Mouse (Mus musculus): ENCODE results near the gene Gli3. TPM values are rescaled to one million over a fixed set of nuclear protein-coding genes. Genes with fewer than 3 reads are reported as not detected.
A peak's percentile ranks its signal among the peaks of the same experiment; 100 is the strongest.

The Gli3 gene
- polyA plus RNA-seq, 1 experiment from 2014 or later = 7.0 TPM

- Histone ChIP-seq H3K27me3 (ENCODE audit: control insufficient read depth, insufficient read depth, low read length) (no peaks in the 10 kb centered on the region), H3K9me3 (ENCODE audit: control insufficient read depth, low read length) (no peaks in the 10 kb centered on the region), H3K36me3 (ENCODE audit: control insufficient read depth, insufficient read depth, low read length) (no peaks in the 10 kb centered on the region), H3K4me1 (ENCODE audit: control insufficient read depth in 2 of 2, insufficient read depth in 2 of 2, low read length in 2 of 2) (peaks cover 7 to 11% of the 10 kb centered on the region in 2 experiments; a peak in 3 of 4 replicates), H3K27ac (replicated peaks in 1 of 2; ENCODE audit: control insufficient read depth in 1 of 2, insufficient read depth in 1 of 2, low read depth in 2 of 2, low read length in 2 of 2) (no peak overlapping the region; a peak in 1 of 4 replicates), H3K4me3 (ENCODE audit: control insufficient read depth in 1 of 2, insufficient read depth in 1 of 2, low read depth in 1 of 2, low read length in 2 of 2) (no peak overlapping the region), H3K9ac (ENCODE audit: low read length) (no peak overlapping the region), H3K4me2 (ENCODE audit: low read length) (0 out of 2 replicates have a peak overlapping the region, but pooled peaks have one; percentile 21)
- no peak for ATAC-seq (ENCODE audit: insufficient number of reproducible peaks, insufficient read depth, low FRiP score, low read depth)
- WGBS = 24% methylated on average over 4 of the region's 4 CpGs
Observed at GRCm38 (mm10) chr13:15707481-15707881, 244.4 kb downstream of the Gli3 start.

GRCm38 (mm10) chr13:15713486-15713885, 250.5 kb downstream of the Gli3 start:
- H3K36me3 ChIP-seq (ENCODE audit: control insufficient read depth, insufficient read depth, low read length) = 0 out of 2 replicates have a peak, but pooled peaks cover 8% of the 10 kb centered on the region
- ATAC-seq (ENCODE audit: insufficient number of reproducible peaks, insufficient read depth, low FRiP score, low read depth) = no peak
- no peaks in the 10 kb centered on the region for H3K27me3 ChIP-seq (ENCODE audit: control insufficient read depth, insufficient read depth, low read length)
- H3K9ac ChIP-seq (ENCODE audit: low read length) = no peak overlapping the region
- H3K27ac ChIP-seq (replicated peaks in 1 of 2; ENCODE audit: control insufficient read depth in 1 of 2, insufficient read depth in 1 of 2, low read depth in 2 of 2, low read length in 2 of 2) = no peak overlapping the region
- no peaks in the 10 kb centered on the region for H3K9me3 ChIP-seq (ENCODE audit: control insufficient read depth, low read length)
- no peaks in the 10 kb centered on the region for H3K4me1 ChIP-seq (ENCODE audit: control insufficient read depth in 2 of 2, insufficient read depth in 2 of 2, low read length in 2 of 2)
- WGBS = 89% methylated on average over 7 of the region's 7 CpGs
- no peak overlapping the region for H3K4me3 ChIP-seq (ENCODE audit: control insufficient read depth in 1 of 2, insufficient read depth in 1 of 2, low read depth in 1 of 2, low read length in 2 of 2)
- no peak overlapping the region for H3K4me2 ChIP-seq (ENCODE audit: low read length)

GRCm38 (mm10) chr13:15714331-15714725, 251.3 kb downstream of the Gli3 start:
- Histone ChIP-seq H3K4me2 (ENCODE audit: low read length) (no peak overlapping the region), H3K9me3 (ENCODE audit: control insufficient read depth, low read length) (no peaks in the 10 kb centered on the region), H3K4me1 (ENCODE audit: control insufficient read depth in 2 of 2, insufficient read depth in 2 of 2, low read length in 2 of 2) (no peaks in the 10 kb centered on the region), H3K4me3 (ENCODE audit: control insufficient read depth in 1 of 2, insufficient read depth in 1 of 2, low read depth in 1 of 2, low read length in 2 of 2) (no peak overlapping the region), H3K36me3 (ENCODE audit: control insufficient read depth, insufficient read depth, low read length) (0 out of 2 replicates have a peak, but pooled peaks cover 8% of the 10 kb centered on the region), H3K27me3 (ENCODE audit: control insufficient read depth, insufficient read depth, low read length) (no peaks in the 10 kb centered on the region), H3K27ac (replicated peaks in 1 of 2; ENCODE audit: control insufficient read depth in 1 of 2, insufficient read depth in 1 of 2, low read depth in 2 of 2, low read length in 2 of 2) (no peak overlapping the region), H3K9ac (ENCODE audit: low read length) (no peak overlapping the region)
- ATAC-seq (ENCODE audit: insufficient number of reproducible peaks, insufficient read depth, low FRiP score, low read depth) = no peak
- WGBS = 86% methylated on average over 4 of the region's 4 CpGs

GRCm38 (mm10) chr13:15714726-15715437, 251.8 kb downstream of the Gli3 start:
- 0 out of 2 replicates have a peak, but pooled peaks cover 8% of the 10 kb centered on the region for H3K36me3 ChIP-seq (ENCODE audit: control insufficient read depth, insufficient read depth, low read length)
- H3K9me3 ChIP-seq (ENCODE audit: control insufficient read depth, low read length) = no peaks in the 10 kb centered on the region
- H3K9ac ChIP-seq (ENCODE audit: low read length) = no peak overlapping the region
- no peaks in the 10 kb centered on the region for H3K4me1 ChIP-seq (ENCODE audit: control insufficient read depth in 2 of 2, insufficient read depth in 2 of 2, low read length in 2 of 2)
- ATAC-seq (ENCODE audit: insufficient number of reproducible peaks, insufficient read depth, low FRiP score, low read depth) = no peak
- H3K27me3 ChIP-seq (ENCODE audit: control insufficient read depth, insufficient read depth, low read length) = no peaks in the 10 kb centered on the region
- no peak overlapping the region for H3K4me3 ChIP-seq (ENCODE audit: control insufficient read depth in 1 of 2, insufficient read depth in 1 of 2, low read depth in 1 of 2, low read length in 2 of 2)
- no peak overlapping the region for H3K4me2 ChIP-seq (ENCODE audit: low read length)
- WGBS = 51% methylated on average over 8 of the region's 8 CpGs
- no peak overlapping the region for H3K27ac ChIP-seq (replicated peaks in 1 of 2; ENCODE audit: control insufficient read depth in 1 of 2, insufficient read depth in 1 of 2, low read depth in 2 of 2, low read length in 2 of 2)

GRCm38 (mm10) chr13:15721446-15721845, 258.4 kb downstream of the Gli3 start:
- WGBS = 84% methylated on average over 1 of the region's 1 CpGs

GRCm38 (mm10) chr13:15722766-15723379, 259.8 kb downstream of the Gli3 start:
- H3K27ac ChIP-seq (replicated peaks in 1 of 2; ENCODE audit: control insufficient read depth in 1 of 2, insufficient read depth in 1 of 2, low read depth in 2 of 2, low read length in 2 of 2) = no peak overlapping the region
- no peaks in the 10 kb centered on the region for H3K9me3 ChIP-seq (ENCODE audit: control insufficient read depth, low read length)
- H3K4me3 ChIP-seq (ENCODE audit: control insufficient read depth in 1 of 2, insufficient read depth in 1 of 2, low read depth in 1 of 2, low read length in 2 of 2) = no peak overlapping the region
- no peak for ATAC-seq (ENCODE audit: insufficient number of reproducible peaks, insufficient read depth, low FRiP score, low read depth)
- H3K4me2 ChIP-seq (ENCODE audit: low read length) = no peak overlapping the region
- no peak overlapping the region for H3K9ac ChIP-seq (ENCODE audit: low read length)
- no peaks in the 10 kb centered on the region for H3K27me3 ChIP-seq (ENCODE audit: control insufficient read depth, insufficient read depth, low read length)
- WGBS = 85% methylated on average over 1 of the region's 1 CpGs
- H3K36me3 ChIP-seq (ENCODE audit: control insufficient read depth, insufficient read depth, low read length) = peaks cover 21% of the 10 kb centered on the region
- no peaks in the 10 kb centered on the region for H3K4me1 ChIP-seq (ENCODE audit: control insufficient read depth in 2 of 2, insufficient read depth in 2 of 2, low read length in 2 of 2)

More at GRCm38 (mm10) chr13:15721446-15721845, 258.4 kb downstream of the Gli3 start:
- Histone ChIP-seq H3K36me3 (ENCODE audit: control insufficient read depth, insufficient read depth, low read length) (peaks cover 21% of the 10 kb centered on the region), H3K27me3 (ENCODE audit: control insufficient read depth, insufficient read depth, low read length) (no peaks in the 10 kb centered on the region), H3K9me3 (ENCODE audit: control insufficient read depth, low read length) (no peaks in the 10 kb centered on the region), H3K4me1 (ENCODE audit: control insufficient read depth in 2 of 2, insufficient read depth in 2 of 2, low read length in 2 of 2) (no peaks in the 10 kb centered on the region), H3K27ac (replicated peaks in 1 of 2; ENCODE audit: control insufficient read depth in 1 of 2, insufficient read depth in 1 of 2, low read depth in 2 of 2, low read length in 2 of 2) (no peak overlapping the region), H3K4me3 (ENCODE audit: control insufficient read depth in 1 of 2, insufficient read depth in 1 of 2, low read depth in 1 of 2, low read length in 2 of 2) (no peak overlapping the region), H3K4me2 (ENCODE audit: low read length) (no peak overlapping the region), H3K9ac (ENCODE audit: low read length) (no peak overlapping the region)
- no peak for ATAC-seq (ENCODE audit: insufficient number of reproducible peaks, insufficient read depth, low FRiP score, low read depth)

GRCm38 (mm10) chr13:15724723-15725122, 261.7 kb downstream of the Gli3 start:
- ATAC-seq (ENCODE audit: insufficient number of reproducible peaks, insufficient read depth, low FRiP score, low read depth) = no peak
- 86% methylated on average over 10 of the region's 10 CpGs for WGBS
- H3K4me2 ChIP-seq (ENCODE audit: low read length) = no peak overlapping the region
- H3K27ac ChIP-seq (replicated peaks in 1 of 2; ENCODE audit: control insufficient read depth in 1 of 2, insufficient read depth in 1 of 2, low read depth in 2 of 2, low read length in 2 of 2) = no peak overlapping the region
- H3K4me3 ChIP-seq (ENCODE audit: control insufficient read depth in 1 of 2, insufficient read depth in 1 of 2, low read depth in 1 of 2, low read length in 2 of 2) = no peak overlapping the region
- H3K4me1 ChIP-seq (ENCODE audit: control insufficient read depth in 2 of 2, insufficient read depth in 2 of 2, low read length in 2 of 2) = no peaks in the 10 kb centered on the region
- H3K9ac ChIP-seq (ENCODE audit: low read length) = no peak overlapping the region
- H3K36me3 ChIP-seq (ENCODE audit: control insufficient read depth, insufficient read depth, low read length) = peaks cover 21% of the 10 kb centered on the region
- no peaks in the 10 kb centered on the region for H3K27me3 ChIP-seq (ENCODE audit: control insufficient read depth, insufficient read depth, low read length)
- H3K9me3 ChIP-seq (ENCODE audit: control insufficient read depth, low read length) = no peaks in the 10 kb centered on the region

Measured in heart, embryonic 14.5 days (tissue).